Mouse (Mus musculus) testis, adult 2 months (tissue): ENCODE data around the gene Agbl5. TPM values are rescaled to one million over a fixed set of nuclear protein-coding genes. Genes with fewer than 3 reads are reported as not detected.

Experiments
- H3K27ac ChIP-seq: fragments of 200-500 bp; 2 replicates; pipeline ENCODE4 v1.5.1; 2012; ENCODE audit warnings: low read depth, low read length; ENCODE audit not compliant: control insufficient read depth, insufficient read depth
- H3K27me3 ChIP-seq: fragments of 200-500 bp; 2 replicates; pipeline ENCODE4 v1.6.1; 2012; ENCODE audit warnings: mild to moderate bottlenecking, low read length, moderate library complexity; ENCODE audit not compliant: control insufficient read depth, insufficient read depth
- H3K36me3 ChIP-seq: fragments of 200-500 bp; 2 replicates; pipeline ENCODE4 v1.6.1; 2012; ENCODE audit warnings: mild to moderate bottlenecking, low read length; ENCODE audit not compliant: control insufficient read depth, insufficient read depth
- H3K4me1 ChIP-seq: fragments of 200-500 bp; 2 replicates; pipeline ENCODE4 v1.6.1; 2012; ENCODE audit warnings: low read length; ENCODE audit not compliant: control insufficient read depth, insufficient read depth
- H3K4me3 ChIP-seq: fragments of 200-500 bp; 2 replicates; pipeline ENCODE4 v1.5.1; 2012; ENCODE audit warnings: low read depth, mild to moderate bottlenecking, low read length, moderate library complexity, mixed read lengths; ENCODE audit not compliant: control insufficient read depth
- CTCF ChIP-seq: fragments of 200-500 bp; IDR thresholded peaks from 2 replicates; pipeline ENCODE4 v1.5.1; 2012; ENCODE audit warnings: low read depth, mild to moderate bottlenecking, inconsistent platforms, low read length, moderate library complexity; ENCODE audit not compliant: control insufficient read depth, insufficient read depth, insufficient replicate concordance
- POLR2A ChIP-seq: fragments of 200-500 bp; IDR thresholded peaks from 2 replicates; pipeline ENCODE4 v1.6.1; 2012; ENCODE audit warnings: low read depth, mild to moderate bottlenecking, inconsistent platforms, low read length, moderate library complexity; ENCODE audit not compliant: control insufficient read depth
- polyA plus RNA-seq: library from polyadenylated mRNA; depleted of rRNA; stranded (reverse); fragments of >200 nt; gene quantifications from 2 replicates; pipeline ENCODE4 v1.2.3, GENCODE M21; 2012

The Agbl5 gene
- polyA plus RNA-seq, 1 experiment: 489 TPM

DNA sequence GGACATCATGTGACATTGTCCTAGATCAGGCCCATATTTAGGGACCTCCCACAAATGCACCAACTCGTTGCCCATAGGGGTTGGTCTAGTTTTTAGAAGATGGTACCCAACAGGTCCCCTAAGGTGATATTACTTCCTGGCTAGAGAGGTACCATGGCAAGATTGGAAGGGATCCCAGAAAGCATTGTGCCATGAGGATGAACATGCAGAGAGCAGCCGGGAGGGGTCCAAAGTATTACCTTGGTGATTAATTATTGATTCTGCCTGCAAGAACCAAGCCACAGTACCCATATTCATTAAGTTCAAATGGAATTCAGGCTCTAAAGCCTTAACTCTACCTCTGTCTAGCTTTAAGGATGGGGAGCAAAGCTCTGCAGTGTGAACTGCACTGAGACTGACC lies 37.6 kb downstream of the Agbl5 start:
- Histone ChIP-seq H3K4me1 (peaks cover 12% of the 10 kb centered on the region), H3K27ac (no peak overlapping the region), H3K4me3 (no peak overlapping the region), H3K27me3 (no peaks in the 10 kb centered on the region), H3K36me3 (no peaks in the 10 kb centered on the region)
- TF ChIP-seq CTCF: no peak
- no peak for TF ChIP-seq POLR2A

DNA sequence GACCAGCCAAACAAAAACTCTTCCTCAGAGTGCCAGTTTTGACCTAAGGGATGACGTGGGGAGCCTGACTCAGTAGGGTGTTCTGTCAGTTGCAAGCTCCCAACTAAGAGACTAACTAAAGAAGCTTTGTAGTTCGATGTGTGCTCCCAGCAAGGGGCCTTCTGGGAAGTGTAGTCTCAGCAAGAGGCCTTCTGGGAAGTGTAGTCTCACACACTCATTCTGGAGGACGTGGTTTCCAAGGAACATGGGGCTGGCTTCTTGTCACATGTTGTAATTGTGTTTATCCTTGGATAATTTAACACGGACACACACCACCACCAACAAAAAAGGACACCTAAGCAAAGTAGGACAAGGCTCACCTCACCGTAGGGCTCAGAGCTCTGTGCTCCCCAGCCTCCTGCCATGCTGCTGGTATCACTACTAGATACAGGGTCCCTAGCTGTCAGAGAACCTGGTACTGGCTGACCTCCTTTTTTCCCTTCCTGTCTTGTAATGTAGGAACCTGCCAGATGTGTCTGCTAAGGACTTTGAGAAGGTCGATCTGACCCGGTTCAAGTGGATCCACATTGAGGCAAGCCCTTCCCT lies 39.5 kb downstream of the Agbl5 start:
- H3K4me3 ChIP-seq: no peak overlapping the region
- H3K4me1 ChIP-seq: no peaks in the 10 kb centered on the region
- no peak for TF ChIP-seq POLR2A
- TF ChIP-seq CTCF: no peak
- no peaks in the 10 kb centered on the region for H3K36me3 ChIP-seq
- no peaks in the 10 kb centered on the region for H3K27me3 ChIP-seq
- H3K27ac ChIP-seq: no peak overlapping the region

- Histone ChIP-seq H3K4me1 (no peaks in the 10 kb centered on the region), H3K4me3 (no peak overlapping the region), H3K27me3 (no peaks in the 10 kb centered on the region), H3K36me3 (no peaks in the 10 kb centered on the region), H3K27ac (no peak overlapping the region)
- TF ChIP-seq POLR2A (no peak), CTCF (peak; percentile 19; the same call in 1 of the 2 replicates)
Measured at GRCm38 (mm10) chr5:30930121-30930520, 41.6 kb downstream of the Agbl5 start.

- no peak for TF ChIP-seq CTCF
- no peak for TF ChIP-seq POLR2A
- H3K27me3 ChIP-seq: no peaks in the 10 kb centered on the region
- H3K27ac ChIP-seq: no peak overlapping the region
- no peaks in the 10 kb centered on the region for H3K4me1 ChIP-seq
- H3K4me3 ChIP-seq: no peak overlapping the region
- H3K36me3 ChIP-seq: no peaks in the 10 kb centered on the region
Measured at GRCm38 (mm10) chr5:30930846-30931245, 42.4 kb downstream of the Agbl5 start.

- TF ChIP-seq POLR2A: no peak
- no peak for TF ChIP-seq CTCF
- no peaks in the 10 kb centered on the region for H3K4me1 ChIP-seq
- H3K36me3 ChIP-seq: no peaks in the 10 kb centered on the region
- H3K27me3 ChIP-seq: no peaks in the 10 kb centered on the region
- no peak overlapping the region for H3K4me3 ChIP-seq
- H3K27ac ChIP-seq: no peak overlapping the region
Measured at GRCm38 (mm10) chr5:30931378-30931777, 42.9 kb downstream of the Agbl5 start.

- Histone ChIP-seq H3K4me3 (no peak overlapping the region), H3K27me3 (no peaks in the 10 kb centered on the region), H3K36me3 (no peaks in the 10 kb centered on the region), H3K4me1 (no peaks in the 10 kb centered on the region), H3K27ac (no peak overlapping the region)
- TF ChIP-seq POLR2A (no peak), CTCF (no peak)
Measured at GRCm38 (mm10) chr5:30933705-30934104, 45.2 kb downstream of the Agbl5 start.

GRCm38 (mm10) chr5:30934725-30935461 lies 46.4 kb downstream of the Agbl5 start:
- Histone ChIP-seq H3K4me1 (no peaks in the 10 kb centered on the region), H3K36me3 (no peaks in the 10 kb centered on the region), H3K27ac (no peak overlapping the region), H3K27me3 (no peaks in the 10 kb centered on the region), H3K4me3 (no peak overlapping the region)
- TF ChIP-seq POLR2A (no peak), CTCF (no peak)

DNA sequence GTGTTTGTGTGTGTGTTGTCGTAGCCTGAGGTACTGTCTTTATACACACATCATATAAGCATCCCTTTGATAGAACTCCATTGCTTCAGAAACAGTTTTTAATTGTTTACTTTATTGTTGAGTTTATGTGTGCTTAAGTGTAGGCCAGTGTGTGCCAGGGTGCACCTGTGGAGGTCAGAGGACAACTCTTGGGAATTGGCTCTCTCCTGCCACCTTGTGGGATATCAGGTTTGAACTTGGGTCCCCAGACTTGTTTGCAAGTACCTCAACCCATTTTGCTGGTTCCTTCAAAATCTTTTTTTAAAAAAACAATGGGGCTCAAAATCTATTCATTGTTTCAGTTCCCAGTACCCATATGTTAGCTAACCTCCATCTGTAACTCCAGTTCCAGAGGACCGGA lies 54.5 kb downstream of the Agbl5 start:
- H3K4me3 ChIP-seq: no peak overlapping the region
- H3K4me1 ChIP-seq: peaks cover 9% of the 10 kb centered on the region
- no peak for TF ChIP-seq CTCF
- no peak for TF ChIP-seq POLR2A
- H3K36me3 ChIP-seq: no peaks in the 10 kb centered on the region
- no peak overlapping the region for H3K27ac ChIP-seq
- H3K27me3 ChIP-seq: no peaks in the 10 kb centered on the region
